Mouse (Mus musculus) WW6 (cell line): ENCODE data around the gene Ppp2r1b.

Source experiments
- DNase-seq: peaks from one replicate; pipeline ENCODE4 v3.0.0-alpha.2; 2013; ENCODE audit warnings: low read depth, low spot score

The Ppp2r1b gene

GRCm38 (mm10) chr9:50836097-50836496 is 9.0 kb upstream of the Ppp2r1b start:
- DNase-seq, result no peak

DNA sequence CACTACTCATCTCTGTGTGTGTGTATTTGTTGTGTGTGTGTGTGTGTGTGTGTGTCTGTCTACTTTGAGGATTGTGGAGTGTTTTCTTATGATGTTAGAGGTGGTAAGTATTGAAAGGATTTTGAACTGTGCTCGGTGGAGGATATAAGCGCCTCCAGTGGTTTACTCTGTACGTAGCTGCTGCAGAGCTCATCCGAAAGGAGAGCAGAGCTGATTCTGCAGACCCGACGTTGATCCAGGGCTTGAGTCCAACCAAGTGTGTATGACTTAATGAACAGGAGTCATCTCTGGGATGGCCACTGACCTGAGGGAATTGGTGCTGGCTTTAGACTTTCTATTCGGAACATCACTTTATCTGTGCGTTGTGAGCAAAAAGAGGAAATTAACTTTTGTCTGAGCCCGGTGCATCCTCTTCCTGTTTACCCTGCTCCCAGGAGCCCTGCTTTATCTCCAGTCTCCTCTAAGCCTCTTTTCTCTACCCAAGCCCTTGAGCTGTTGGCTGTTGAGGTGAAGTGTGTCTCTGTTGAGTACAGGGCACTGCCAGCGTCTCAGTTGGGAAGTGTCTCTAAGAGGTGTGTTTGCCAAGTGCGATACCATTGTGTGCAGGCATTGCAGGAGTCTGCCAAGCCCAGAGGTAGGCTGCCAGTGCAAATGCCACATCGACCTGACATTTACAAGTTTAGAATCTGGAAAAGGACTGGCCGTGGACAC is 3.9 kb upstream of the Ppp2r1b start:
- DNase-seq, result no peak

DNA sequence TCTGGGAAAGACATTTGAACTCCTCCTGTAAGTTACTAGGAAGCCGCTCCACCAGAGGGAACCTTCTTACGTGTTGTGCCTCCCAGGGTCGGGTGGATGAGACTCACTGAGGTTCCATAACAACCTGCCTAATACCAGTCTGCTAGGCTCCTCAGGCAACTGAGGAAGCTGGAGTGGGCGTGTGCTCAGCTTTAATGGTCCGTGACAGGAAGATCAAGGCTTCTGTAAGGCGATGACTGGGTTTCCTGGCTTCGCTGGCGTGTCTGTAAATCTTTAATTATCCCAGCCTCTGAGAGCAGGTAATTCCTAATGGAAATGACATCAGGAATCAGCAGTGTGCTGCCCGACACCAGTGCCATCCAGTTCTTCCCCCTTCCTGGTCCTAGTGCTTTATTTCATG is 446 bp downstream of the Ppp2r1b start:
- DNase-seq, result no peak

- no peak for DNase-seq
Observed at GRCm38 (mm10) chr9:50847133-50847532, 2.0 kb downstream of the Ppp2r1b start.

DNA sequence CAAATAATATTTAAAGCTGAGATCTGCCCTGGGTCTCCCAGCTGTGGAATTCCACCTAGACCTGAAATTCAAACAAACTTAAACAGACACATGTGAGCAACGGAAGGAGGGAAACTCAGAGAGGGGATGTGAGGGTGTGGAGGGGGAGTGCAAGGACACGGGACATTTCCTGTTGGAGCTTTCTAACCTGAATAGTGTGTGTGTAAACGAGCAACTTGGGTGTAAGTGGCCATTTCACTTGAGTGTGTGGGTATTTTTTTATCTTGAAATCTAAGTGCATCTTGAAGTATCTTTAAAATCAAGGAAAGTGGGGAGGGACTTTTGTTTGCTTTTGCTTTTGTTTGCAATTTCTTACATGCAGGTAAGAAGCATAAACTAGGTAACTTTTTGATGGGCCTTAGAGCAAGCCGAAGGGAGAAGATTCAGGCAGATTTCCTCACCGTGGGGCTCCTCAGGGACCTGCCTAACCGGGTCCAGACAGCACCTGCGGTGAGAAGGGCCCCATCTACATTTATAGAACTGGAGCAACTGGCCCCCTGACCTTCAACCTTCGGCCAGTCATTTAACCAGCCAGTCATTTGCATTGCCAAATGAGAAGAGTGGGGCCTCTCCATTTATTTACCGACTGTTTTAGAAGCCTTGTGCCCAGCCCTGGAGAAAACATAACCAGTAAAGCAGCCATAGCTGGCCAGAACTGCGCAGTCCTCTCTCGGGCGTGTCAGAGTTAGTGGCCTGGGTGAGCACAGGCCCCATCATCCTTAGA is 2.7 kb downstream of the Ppp2r1b start:
- DNase-seq, result no peak

GRCm38 (mm10) chr9:50848821-50849220 is 3.7 kb downstream of the Ppp2r1b start:
- DNase-seq, result no peak

DNA sequence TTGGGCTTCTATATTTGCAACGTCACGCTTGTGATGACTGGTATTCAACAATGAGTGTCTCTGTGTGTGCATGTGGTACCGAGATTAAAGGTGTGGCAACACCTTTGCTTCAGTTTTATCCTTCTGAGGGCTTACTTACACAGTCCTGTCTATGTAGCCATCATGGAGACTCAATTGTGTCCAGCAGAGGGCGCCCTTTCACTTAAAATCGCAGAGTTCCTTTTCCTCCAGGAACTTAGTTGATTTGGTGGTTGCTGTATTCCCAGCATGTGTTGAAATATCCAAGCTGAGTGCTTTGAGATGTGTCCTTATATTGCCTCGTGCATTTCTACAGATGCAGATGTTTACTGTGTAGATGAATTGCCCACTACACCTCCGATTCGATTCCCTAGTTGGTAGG is 4.1 kb downstream of the Ppp2r1b start:
- DNase-seq, result peak; percentile 52

DNA sequence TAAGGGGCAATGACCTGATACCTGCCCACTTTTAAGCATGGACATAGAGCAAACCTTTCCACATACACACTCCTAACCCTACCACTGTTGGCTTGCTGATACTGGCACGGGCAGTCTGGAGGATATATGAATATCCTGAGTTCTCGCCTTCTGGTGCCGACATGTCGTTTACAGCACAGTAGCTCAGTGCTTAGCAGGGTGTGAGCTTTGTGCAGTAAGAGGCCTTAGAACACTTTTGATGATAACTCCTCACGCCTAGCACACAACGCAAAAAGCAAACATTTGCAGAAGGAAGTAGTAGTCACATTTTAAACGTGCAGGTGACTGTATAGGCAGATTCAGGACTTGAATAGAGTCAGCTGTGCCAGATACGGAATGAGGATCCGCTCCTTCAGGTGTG is 4.7 kb downstream of the Ppp2r1b start:
- no peak for DNase-seq

GRCm38 (mm10) chr9:50850271-50850670 is 5.2 kb downstream of the Ppp2r1b start:
- no peak for DNase-seq

GRCm38 (mm10) chr9:50850713-50851112 is 5.6 kb downstream of the Ppp2r1b start:
- no peak for DNase-seq

GRCm38 (mm10) chr9:50852634-50853349 is 7.7 kb downstream of the Ppp2r1b start:
- no peak for DNase-seq

DNA sequence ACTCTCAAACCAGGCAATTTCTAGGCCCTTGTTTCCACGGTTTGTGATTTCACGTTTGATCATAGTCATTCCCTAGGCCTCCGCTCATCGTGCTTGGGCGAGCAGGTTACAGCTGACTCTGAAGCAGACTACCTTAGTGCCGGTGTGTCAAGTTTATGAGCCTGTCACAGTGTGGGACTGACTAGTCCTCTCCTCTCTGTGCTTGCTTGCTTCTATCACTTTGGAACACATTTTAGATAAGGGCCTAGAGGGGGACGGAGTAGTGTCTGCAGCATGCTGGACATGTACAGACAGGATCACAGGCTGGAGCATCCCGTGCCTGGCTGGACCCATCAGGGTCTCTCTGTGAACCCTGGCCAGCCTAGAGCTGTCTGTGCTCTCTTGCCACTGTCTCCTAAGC is 9.3 kb downstream of the Ppp2r1b start:
- DNase-seq, result no peak

DNA sequence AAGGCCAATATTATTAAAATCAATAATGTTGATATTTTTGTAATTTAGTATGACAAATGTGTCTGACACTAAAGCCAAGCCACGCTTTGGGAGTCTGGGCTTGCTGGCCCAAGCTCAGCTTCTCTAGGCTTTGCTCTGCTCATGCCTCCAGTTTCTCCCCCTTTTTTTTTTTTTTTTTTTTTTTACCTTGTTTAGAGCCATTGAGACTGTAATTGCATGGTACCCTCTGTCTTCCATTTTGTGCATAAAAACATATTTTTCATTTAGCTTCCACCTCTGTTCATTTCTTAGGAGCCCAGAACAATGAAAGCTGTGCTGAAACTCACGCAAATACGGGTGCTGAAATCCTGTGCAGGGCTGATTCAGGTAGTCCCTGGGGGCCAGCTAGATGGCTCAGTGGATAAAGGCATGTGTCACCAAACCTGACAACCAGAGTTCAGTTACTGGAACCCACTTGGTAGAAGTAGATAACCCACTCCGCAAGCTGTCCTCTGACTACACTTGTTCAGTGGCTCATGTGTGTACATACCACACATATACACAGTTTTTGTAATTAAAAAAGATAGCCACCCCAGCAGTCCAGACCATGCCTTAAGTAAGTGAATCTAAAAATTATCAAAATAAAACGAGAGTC is 10.1 kb downstream of the Ppp2r1b start:
- no peak for DNase-seq

DNA sequence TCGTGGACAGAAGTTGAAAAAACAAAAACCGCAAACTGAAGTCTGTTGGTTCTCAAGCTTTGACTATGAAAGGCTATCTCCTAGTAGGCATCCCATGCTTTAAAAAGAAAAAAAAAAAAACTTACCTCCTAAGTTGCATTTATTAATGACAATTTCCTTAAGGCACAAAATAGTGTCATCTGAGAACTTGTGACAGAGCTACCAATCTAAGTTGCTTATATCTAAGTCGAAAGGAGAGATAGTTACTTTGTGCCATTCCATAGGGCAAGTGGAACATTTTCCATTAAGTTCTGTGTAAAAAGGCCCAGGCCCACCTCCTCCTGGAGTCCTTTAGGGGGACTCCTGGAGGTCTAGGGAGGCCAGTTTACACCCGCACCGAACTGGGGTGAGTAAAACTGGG is 10.7 kb downstream of the Ppp2r1b start:
- no peak for DNase-seq

- peak; percentile 66 for DNase-seq
Observed at GRCm38 (mm10) chr9:50856341-50857081, 11.4 kb downstream of the Ppp2r1b start.

GRCm38 (mm10) chr9:50857082-50857641 is 12.1 kb downstream of the Ppp2r1b start:
- no peak for DNase-seq

DNA sequence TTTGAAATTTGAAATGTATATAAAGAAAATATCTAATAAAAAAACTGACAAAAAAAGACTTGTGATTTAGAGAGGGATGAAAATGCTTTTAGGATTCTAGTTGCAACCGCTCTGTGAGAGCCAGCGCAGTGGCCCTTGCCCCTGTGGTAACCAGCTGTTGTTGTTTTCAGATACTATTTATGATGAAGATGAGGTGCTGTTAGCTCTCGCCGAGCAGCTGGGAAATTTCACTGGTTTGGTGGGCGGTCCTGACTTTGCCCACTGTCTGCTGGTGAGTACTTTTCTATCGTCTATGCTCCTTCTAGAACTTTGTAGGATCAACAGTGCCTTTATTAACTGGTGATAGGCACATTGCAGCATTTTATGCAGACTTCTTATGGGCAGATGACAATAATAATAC is 13.6 kb downstream of the Ppp2r1b start:
- DNase-seq, result no peak

- no peak for DNase-seq
Observed at GRCm38 (mm10) chr9:50861119-50861839, 16.2 kb downstream of the Ppp2r1b start.

DNA sequence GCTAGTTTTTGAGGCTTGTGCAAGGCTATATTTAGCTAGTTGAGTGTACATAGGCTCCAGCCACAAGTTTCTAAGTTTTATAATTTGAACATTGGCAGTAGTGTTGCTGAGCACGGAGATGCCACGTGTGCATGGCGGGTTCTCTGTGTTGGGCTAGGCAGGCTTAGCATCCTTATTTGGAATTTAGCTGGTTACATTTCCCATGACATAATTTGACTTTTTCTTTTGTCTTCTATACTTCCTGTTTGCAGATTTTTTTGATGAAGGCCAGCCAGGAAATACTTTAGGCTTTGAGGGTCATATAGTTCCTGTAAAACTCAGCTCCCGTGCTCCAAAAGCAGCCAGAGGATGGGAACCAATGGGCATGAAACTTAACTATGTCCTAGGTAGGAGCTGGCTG is 18.7 kb downstream of the Ppp2r1b start:
- DNase-seq, result no peak

DNA sequence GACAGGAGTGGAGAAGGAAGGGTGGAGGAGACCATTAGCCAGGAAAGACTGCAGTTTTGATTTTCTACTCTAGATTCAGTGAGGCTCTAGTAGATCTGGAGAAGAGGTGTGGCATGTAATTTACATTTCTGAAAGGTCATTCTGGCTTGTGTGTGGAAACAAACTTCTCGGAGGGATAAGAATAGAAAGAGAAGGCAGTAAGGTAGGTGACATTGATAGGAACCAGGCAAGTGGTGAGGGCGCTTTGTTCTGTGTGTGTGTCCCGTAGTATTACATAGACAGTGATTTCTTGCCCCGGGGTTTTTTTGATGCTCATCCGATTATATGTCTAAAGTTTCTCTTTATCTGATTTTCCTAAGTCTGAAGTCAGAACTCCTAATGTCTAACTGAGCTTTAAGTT is 19.8 kb downstream of the Ppp2r1b start:
- no peak for DNase-seq
